Mouse (Mus musculus): ENCODE measurements around the gene Duxbl1.
"Not testable (repeated sequence)": the region's sequence is repeated elsewhere in the genome, so short reads cannot be mapped to it uniquely, and the experiment has no call there.

Gene Duxbl1

GRCm38 (mm10) chr14:25978371-25979241 is at the start of gene Duxbl1:
TSS of gene Duxbl1 (plus strand) at chr14:25978577.
- not testable (repeated sequence) for DNase-seq

GRCm38 (mm10) chr14:25936867-25937630 is 41.3 kb upstream of the Duxbl1 start:
- DNase-seq: not testable (repeated sequence)

- DNase-seq: not testable (repeated sequence)
These were observed 40.4 kb upstream of the Duxbl1 start, which contains the start of gene Cphx1 for GRCm38 (mm10) chr14:25938004-25938403. TSS of gene Cphx1 (plus strand) at chr14:25938304.

GRCm38 (mm10) chr14:25957861-25958260 is 20.5 kb upstream of the Duxbl1 start:
- DNase-seq: not testable (repeated sequence)

GRCm38 (mm10) chr14:25979242-25979941 is 1.0 kb downstream of the Duxbl1 start:
- DNase-seq: not testable (repeated sequence)

- DNase-seq: not testable (repeated sequence)
These were observed 3.5 kb downstream of the Duxbl1 start for GRCm38 (mm10) chr14:25981880-25982279.

GRCm38 (mm10) chr14:26007462-26007861 is 29.1 kb downstream of the Duxbl1 start:
- not testable (repeated sequence) for DNase-seq

- not testable (repeated sequence) for DNase-seq
These were observed 38.0 kb downstream of the Duxbl1 start for GRCm38 (mm10) chr14:26016414-26016813.

- not testable (repeated sequence) for DNase-seq
These were observed 43.2 kb downstream of the Duxbl1 start for GRCm38 (mm10) chr14:26021555-26021954.

- DNase-seq: not testable (repeated sequence)
These were observed 44.5 kb downstream of the Duxbl1 start for GRCm38 (mm10) chr14:26022831-26023230.

- DNase-seq: not testable (repeated sequence)
These were observed 47.3 kb downstream of the Duxbl1 start for GRCm38 (mm10) chr14:26025653-26026052.

- DNase-seq: not testable (repeated sequence)
These were observed 56.0 kb downstream of the Duxbl1 start for GRCm38 (mm10) chr14:26034364-26034763.

- not testable (repeated sequence) for DNase-seq
These were observed 57.1 kb downstream of the Duxbl1 start for GRCm38 (mm10) chr14:26035439-26035838.
